Mouse (Mus musculus) cerebellum, postnatal 4 days (tissue): ENCODE measurements around the gene AC124108.1.

Source experiments
- DNase-seq, 2 experiments: peaks; one replicate each; pipeline ENCODE4 v3.0.0; 2022; ENCODE audit warnings: low spot score in 2 of 2, mixed read lengths in 1 of 2

The AC124108.1 gene

DNA sequence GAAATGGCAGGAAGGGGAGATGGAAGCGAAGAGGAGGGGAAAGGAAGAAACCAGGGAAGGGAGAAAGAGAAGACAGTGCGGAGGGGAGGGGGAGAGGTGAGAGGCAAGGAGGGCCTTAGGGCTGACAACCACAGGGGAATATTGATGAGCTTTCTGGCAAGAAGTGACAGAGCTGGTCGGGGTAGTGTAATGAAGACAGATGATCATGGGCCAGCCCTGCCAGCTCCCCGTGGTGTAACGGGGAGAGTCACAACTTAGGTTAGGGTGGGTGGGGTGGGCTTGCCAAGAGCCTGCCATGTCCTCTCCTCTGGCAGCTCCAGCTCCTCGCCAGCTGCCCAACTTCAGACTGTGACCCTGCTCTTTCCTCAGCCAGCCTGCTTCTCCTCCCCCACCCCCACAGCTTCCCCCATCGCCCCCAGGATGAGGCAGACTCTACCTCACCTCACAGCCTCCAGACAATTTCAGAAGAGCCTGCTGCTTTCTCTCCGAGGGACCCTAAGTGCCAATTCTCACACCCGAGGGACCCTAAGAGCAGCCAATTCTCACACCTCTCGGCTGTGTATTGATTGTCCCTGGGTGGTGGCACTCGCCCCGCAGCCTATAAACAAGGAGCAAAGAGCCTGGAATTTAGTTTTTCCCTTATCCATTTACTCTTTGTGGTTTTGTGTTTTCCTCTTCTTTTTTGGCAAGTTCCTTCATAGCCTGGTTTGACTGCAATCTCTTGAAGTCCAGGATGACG is 26.3 kb upstream of the AC124108.1 start:
- DNase-seq, result peak in 1 of 2 experiments; percentile 60

DNA sequence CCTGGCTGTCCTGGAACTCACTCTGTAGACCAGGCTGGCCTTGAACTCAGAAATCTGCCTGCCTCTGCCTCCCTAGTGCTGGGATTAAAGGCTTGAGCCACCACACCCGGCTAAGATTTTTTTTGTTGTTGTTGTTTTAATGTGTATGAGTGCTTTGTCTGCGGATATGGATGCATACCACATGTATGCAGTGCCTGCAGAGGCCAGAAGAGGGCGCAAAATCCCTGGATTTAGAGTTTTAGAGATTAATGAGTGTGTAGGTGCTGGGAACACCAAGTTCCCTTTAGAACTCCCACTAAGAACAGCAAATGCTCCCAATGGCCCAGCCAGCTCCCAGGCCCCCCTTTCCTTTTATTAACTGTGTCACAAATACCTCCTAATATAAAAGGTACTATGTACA is 25.4 kb upstream of the AC124108.1 start:
- no peak for DNase-seq

DNA sequence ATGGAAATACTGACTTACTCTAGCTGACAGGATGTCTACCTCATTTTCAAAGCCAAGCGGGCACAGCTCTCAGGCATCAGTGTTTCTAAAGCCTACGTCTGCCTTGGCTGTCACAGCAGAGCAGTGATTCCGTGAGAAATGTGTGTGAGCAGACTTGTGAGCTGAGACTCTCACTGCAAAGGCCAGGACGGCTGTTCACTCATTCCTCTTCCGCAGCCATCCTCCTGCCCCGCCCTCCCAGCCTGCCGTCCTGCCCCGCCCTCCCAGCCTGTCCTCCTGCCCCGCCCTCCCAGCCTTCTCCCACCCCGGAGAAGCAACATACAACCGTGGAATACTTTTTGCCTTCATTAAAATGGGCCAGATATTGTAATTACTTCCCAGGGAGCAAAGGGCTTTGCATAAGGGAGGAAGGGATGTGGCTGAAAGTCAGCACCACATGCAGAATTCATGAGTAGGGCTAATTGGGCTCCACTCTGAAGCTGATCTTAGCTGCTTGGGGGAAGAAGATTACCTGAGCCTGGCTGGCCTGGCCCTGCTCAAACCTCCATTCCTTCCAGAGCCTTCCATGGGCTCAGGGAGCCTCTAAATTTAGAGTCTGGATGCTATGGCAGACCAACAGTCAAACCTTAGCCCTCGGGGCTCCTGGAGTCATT is 23.0 kb upstream of the AC124108.1 start:
- DNase-seq, result no peak

DNA sequence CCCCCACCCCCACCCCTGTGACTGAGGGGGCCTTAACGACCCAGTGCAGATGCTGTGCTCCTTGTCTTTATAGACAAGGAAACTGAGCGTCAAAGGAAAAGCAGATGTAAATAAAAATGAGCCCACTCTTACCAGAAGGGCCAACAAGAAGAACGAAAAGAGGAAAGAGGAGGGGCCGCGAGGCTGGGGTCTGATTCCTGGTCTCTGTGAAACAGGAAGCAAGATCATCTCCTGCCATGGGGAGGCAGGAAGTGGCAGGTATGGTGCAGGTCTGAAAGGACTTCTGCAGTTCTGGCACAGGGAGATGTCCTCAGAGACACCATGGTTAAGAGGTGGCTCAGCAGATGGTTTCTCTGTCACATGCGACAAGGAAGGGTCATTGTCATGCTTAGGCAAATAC is 20.6 kb upstream of the AC124108.1 start:
- DNase-seq, result no peak

DNA sequence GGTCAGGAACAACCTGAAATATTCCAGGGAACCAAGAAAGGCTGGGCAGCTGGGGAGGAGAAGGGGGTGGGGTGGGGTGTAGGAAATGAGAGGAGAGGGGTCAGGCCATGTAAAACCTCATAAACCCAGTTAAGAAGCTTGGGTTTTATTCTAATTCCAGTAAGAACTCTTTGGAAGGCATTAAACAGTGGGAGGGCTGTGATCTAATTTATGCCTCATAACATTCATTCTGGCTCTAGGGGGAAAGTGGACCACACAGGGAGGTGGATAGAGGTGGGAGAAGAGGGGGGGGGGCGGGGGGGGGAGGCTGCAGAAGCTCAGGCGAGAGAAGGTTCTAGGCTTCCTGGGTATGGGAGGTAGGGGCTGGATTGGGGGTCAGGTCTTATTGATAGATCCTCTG is 19.6 kb upstream of the AC124108.1 start:
- no peak for DNase-seq

DNA sequence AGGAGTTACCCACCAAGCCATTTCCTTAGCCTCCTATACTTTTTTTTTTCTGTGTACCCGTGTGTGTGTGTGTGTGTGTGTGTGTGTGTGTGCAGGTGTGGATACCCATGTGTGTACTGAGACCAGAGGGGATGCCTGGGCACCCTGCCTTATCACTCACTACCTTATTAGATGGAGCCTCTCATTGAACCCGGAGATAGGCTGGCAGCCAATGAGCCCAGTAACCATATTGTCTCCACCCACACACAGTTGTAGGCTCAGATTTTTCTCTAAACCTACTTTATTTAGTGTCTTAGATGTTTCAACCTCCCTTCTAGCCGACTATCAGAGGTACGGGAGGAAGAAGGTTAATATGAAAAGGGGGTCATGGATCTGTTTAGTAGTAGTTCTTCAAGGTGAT is 5.0 kb upstream of the AC124108.1 start:
- no peak for DNase-seq

DNA sequence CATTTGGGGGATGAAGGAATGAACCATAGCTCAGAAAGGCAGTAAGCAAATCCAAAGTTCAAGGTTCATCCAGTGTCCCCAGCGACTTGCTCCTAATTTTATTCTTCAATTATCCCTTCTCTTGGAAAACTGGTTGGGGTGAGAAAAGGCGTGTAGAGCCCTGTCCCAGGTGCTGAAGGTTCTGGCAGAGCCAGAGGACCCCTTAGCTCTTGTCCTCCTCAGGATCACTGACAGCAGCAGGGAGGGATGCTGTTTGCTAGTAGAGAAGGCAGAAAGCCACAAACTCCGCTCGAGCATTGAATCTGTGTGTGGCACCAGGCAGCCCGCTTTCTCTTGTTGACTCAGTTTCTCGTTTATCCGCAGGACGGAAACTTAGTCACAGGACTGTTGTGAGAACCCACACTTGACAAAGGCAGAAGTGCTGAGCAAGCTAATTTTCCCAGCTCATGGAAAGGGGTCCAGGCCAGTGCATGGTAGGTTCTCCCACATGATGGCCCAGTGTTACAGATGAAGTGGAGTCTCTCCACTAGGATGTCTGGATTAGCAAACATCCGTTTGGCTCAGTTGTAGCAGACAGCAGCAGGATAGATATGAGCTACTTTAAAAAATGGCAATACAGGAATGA is 2.7 kb upstream of the AC124108.1 start:
- no peak for DNase-seq

DNA sequence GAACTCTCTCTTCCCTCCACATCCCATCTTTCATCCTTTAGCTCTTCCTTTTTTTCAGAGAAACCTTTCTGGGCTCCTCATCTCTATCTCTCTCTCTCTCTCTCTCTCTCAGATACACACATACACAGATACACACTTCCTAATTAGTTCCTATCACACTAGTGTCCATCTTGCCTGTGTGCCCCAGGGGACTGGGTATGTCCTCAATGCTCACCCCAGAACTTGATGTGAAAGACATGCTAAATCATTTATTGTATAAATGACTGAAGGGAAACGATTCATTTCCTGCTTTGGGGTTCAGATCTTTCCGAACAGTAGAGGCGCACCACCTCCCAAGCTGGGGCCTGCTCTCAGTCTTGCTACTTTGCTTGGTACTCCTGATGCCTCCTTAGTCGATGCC is 2.0 kb upstream of the AC124108.1 start:
- no peak for DNase-seq

DNA sequence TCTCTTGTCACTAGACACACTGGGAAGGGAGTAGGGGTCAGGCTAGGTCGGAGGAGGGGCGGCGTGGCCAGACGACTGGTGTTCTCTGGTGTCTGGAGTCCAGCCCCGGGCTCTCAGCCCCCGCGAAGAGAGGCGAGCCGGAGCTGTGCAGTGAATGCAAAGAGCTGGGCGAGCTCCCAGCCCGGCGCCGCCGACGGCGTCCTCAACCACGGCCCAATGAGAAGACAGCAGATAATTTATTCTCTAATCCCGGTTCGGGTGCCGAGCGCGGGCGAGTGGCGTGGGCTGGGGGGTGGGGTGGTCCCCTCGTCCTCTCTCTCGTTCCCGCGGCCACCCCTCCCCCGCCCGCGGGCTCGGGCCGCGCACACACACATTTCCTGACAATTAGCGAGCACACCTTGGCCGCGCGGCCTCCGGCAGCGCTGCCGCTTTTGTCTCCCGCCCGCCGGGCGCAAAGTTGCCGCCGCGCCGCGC is 1.2 kb upstream of the AC124108.1 start:
- DNase-seq, result peak in 1 of 2 experiments; percentile 77

DNA sequence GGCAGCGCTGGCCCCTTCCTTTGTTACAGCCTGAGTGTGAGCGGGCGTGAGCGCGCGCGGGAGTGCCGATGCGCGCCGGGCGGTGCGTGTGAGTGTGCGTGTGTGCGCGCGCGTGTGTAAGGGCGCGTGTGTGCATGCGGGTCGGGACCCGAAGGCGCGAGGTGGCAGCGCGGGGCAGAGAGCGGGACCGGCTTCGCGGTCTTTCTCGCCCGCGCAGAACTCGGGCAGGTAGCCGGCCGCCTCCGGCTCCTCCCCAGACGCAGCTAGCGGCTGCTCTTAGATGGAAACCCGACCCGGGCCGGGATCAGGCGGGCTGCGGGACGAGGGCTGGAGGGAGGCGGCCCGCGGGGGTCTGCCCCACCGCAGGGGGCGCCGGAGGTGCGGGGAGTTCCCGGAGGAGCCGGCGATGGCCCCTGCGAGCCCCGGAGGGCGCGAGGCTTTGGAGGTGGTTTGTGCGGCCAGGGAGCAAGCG is 600 bp upstream of the AC124108.1 start:
- DNase-seq, result peak in 1 of 2 experiments; percentile 59

DNA sequence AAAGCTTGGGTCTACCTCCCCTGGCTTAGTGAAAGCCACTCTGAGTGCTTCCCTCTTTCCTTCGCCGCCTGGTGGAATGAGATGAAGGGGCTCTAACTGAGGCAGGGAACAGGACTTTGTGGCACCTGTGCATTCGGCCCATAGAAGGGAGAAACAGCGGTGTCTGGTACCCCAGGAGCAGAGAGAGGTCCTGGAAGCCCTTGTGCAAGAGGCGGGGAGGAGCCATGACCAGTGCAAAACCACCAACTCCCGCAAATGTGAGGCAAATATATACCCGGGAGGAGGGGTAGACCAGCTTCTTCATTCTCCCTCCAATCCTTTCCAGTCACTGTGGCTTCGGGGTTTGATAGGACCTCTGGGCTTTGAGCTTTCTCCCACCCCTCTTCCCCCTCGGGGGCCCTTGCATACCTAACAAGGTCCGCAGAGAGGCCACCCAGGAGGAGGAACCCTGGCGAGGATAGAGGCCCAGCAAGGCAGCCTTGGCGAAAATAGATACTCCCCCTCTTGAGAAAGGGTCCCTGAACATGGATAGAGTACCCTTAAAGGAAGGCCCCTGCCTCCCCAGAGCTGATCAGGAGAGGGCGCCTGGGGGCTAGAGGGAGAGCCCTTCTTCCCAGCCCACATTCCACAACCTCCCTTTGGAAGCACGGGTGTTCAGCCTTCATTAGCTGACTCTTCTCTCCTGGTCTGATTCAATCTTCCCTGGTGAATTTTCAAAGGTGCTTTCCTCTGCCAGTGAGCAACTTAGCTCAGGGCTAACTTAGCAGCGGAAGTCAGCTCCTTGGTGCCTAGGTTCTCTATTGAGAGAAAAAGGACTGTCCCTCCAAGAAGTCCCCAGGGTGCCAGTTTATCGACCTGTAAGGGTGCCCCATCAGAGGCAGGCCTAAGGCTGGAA is 776 bp downstream of the AC124108.1 start:
- DNase-seq, result peak in 1 of 2 experiments; percentile 46

DNA sequence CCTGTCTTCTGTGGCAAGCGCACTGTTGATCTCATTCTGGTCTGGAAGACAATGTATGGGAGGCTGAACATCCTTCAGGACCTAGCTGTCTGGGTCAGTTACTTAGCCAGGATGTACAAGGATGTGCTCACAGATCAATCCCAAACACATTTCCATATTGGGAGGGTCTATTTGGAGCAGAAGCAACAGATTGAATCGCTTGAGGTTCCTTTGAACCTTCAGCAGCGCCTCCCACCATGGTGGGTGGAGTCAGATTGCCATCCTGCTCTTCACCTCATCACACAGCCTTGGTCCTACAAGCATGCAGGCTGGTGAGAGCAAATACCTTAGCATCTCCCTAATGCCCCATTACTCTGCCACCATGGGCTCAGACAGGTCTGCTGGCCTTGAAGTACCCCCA is 2.5 kb downstream of the AC124108.1 start:
- DNase-seq, result no peak

DNA sequence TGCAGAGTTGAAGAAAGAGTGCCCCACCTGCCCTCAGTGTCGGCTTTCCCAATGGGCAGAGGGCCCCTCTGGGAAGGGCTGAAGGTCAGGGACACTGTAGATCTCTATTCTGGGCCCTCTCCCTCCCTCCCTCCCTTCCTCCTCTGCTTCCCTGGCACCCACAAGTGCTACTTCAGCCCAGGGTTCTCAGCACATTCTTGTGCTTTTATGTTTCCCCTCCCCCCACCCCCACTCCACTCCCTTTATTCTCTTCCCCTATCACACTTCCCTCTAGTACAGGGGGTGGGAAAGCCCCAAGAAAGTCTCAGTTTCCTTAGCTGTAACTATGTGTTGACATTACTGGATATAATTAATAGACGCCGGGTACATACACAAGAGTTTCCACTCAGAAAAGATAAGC is 3.4 kb downstream of the AC124108.1 start:
- no peak for DNase-seq

DNA sequence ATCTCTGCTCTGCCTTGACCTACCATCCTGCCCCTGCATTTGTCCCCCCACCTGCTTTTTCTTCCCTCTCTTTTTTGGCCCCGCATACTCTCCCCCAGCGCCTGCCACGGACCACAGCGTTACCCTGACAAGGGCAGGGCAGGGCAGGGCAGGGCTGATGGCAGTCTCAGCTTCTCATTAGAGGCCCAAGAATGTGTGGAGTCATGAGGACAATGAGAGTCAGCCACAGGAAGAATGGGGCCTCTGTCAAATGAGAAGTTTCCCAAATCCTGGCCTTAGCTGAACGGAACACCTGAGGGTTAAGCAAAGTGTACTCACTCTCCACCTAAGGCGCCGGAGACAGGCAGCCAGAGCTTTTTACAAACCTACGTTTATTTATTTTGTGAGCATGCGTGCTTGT is 3.8 kb downstream of the AC124108.1 start:
- no peak for DNase-seq

DNA sequence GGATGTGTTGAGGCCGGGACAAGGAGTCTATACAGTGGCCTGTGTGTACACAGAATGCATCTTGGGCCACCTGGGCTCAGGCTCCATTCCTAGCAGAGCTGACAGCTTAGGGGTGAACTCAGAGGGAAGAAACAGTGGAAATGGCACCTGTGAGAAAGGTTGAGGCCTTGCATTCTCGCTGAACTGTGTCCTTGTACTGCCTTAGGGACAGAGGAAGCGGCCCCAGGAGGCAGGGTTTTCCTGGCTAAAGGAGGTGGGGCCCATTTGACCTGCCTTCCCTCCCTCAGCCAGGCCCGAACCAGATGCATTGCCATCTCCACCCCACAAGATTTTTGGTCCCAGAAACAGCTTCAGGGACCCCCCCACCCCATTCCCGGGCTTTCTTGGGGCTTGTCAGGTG is 4.4 kb downstream of the AC124108.1 start:
- DNase-seq, result no peak

DNA sequence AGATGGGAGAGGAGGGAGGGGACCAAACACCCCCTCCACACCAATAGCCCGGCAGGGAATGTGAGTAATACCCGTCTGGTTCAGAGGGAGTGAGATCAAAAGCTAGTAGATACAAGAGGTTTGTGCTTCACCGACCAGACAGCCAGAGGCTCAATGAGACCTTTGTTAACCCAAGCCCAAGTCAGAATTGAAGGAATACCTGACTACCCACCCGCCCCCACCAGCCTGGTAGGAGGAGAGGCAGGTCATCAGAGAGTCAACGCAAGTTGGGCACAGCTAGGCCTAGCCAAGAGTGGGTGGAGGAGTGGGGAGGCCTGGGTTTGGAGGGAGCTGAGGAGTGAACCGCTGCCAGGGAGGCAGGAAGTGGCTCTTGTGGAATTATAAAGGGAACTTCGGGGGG is 5.1 kb downstream of the AC124108.1 start:
- DNase-seq, result no peak

DNA sequence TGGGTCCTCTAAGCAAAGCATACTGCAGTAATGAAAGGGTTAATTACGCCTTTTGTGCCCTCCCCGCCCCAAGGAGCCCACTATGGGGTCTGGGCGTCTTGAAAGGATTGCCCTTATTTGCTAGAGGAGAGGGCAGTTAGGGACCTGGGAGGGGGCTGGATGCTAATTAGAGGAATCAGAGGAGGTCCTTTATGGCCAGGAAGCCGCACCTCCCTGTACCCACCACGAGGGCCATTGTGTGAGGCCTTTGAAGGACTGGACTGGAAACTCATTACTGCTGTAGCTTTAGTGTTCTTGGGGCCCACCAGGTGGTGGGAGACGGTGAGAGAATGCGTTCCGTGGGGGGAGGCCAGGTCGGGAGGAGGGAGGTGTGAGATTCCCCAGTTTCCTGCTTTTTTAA is 6.4 kb downstream of the AC124108.1 start:
- no peak for DNase-seq

DNA sequence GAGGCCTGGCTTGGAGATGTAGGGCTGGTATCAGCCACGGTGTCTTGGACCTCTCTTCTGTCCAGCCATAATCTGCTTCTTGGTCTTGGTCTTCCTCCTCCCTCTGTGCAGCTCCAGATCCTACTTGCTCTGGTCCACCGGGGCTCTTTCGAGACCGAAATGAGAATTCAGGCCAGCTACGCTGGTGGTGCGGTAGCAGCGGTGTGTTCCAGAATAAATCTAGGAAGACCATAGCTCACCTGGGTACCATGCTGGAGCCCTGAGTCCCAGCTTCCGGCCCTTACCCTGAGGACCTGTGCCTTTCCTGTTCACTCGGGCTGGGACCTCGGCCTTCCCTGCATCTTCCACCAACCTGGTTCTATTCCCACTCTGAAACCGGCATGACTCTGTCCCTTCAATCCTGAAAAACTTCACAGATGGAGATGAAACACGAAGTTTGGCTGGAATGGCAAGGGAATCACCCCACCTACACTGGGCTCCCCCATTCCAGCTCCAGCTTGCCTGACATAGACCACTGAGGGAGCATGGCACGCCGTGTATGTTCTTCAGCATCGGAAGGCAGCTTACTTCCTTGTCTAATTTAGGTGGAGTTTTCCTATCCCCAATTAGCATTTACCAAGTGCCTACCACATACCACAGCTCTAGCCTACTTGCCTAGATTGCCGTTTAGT is 7.3 kb downstream of the AC124108.1 start:
- DNase-seq, result no peak

DNA sequence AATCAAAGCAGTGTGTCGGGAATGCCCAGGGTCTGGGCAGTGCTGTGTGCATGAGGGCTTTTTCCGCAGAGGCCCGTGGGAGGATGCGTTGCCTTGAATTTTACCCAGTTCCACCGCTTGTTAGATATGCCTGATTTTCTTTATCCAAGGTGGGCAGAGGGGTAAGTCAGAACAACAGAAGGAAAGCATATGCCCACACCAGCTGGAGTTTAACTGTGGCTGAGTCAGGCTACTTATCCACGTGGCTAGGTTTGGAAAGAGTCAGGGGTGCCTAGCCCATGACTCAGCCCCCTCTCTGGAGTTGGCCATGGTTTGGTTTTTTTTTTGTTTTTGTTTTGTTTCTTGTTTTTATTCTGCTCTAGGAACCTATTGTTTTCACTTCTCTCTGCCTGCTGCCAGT is 8.0 kb downstream of the AC124108.1 start:
- DNase-seq, result no peak

DNA sequence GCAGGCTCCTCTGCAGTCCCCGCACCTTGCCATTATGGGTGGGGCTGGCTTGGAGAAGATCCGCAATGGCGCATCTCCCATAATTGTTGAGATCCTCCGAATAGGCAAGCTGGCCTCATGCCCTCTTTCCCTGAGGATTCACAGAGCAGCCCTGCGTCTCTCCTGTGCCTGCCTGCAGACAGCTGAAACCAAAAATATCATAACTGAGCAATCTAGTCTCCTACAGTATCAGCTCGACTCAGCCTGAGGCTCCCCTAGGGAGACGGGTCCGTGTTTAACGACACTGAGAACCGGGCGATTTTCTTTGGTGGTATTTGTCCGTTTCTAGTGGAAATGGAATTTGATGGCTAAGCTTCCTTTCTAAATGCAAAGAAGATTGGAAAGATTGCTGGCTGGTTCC is 8.7 kb downstream of the AC124108.1 start:
- DNase-seq, result peak in 1 of 2 experiments; percentile 18
